Mouse (Mus musculus) midbrain, embryonic 16.5 days (tissue): ENCODE data around the gene Mettl25. TPM values are rescaled to one million over a fixed set of nuclear protein-coding genes. Genes with fewer than 3 reads are reported as not detected.

Experiments used
- ATAC-seq: fragments of 200-750 bp; cut with Nextera tagmentation; 2 replicates; pipeline ENCODE4 v1.8.0; 2017; ENCODE audit warnings: moderate TSS enrichment
- H3K27ac ChIP-seq: fragments of 300-500 bp; sonication (generic); 2 replicates; pipeline ENCODE4 v1.5.1; 2014; ENCODE audit warnings: mild to moderate bottlenecking, low read length, mixed read lengths
- H3K27me3 ChIP-seq: fragments of 300-500 bp; sonication (generic); 2 replicates; pipeline ENCODE4 v1.6.1; 2014; ENCODE audit warnings: low read depth, low read length, mixed read lengths; ENCODE audit not compliant: control insufficient read depth, insufficient read depth
- H3K36me3 ChIP-seq: fragments of 300-500 bp; sonication (generic); 2 replicates; pipeline ENCODE4 v1.6.1; 2014; ENCODE audit warnings: mild to moderate bottlenecking, low read length, moderate library complexity, mixed read lengths; ENCODE audit not compliant: control insufficient read depth, insufficient read depth
- H3K4me1 ChIP-seq: fragments of 300-500 bp; sonication (generic); 2 replicates; pipeline ENCODE4 v1.6.1; 2014; ENCODE audit warnings: mild to moderate bottlenecking, low read length, mixed read lengths; ENCODE audit not compliant: control insufficient read depth, insufficient read depth
- H3K4me2 ChIP-seq: fragments of 300-500 bp; sonication (generic); 2 replicates; pipeline ENCODE4 v1.6.1; 2014; ENCODE audit warnings: mild to moderate bottlenecking, low read length, mixed read lengths
- H3K4me3 ChIP-seq: fragments of 300-500 bp; sonication (generic); 2 replicates; pipeline ENCODE4 v1.5.1; 2014; ENCODE audit warnings: low read depth, mild to moderate bottlenecking, low read length, moderate library complexity, mixed read lengths
- H3K9ac ChIP-seq: fragments of 300-500 bp; sonication (generic); 2 replicates; pipeline ENCODE4 v1.6.1; 2014; ENCODE audit warnings: low read depth, low read length, mixed read lengths
- H3K9me3 ChIP-seq: fragments of 300-500 bp; sonication (generic); replicated peaks from 2 replicates; pipeline ENCODE4 v1.6.1; 2014; ENCODE audit warnings: mild to moderate bottlenecking, low read length, mixed read lengths; ENCODE audit not compliant: control insufficient read depth, poor library complexity, severe bottlenecking
- WGBS: fragments of 180-500 bp; shearing (Covaris S2); extraction: QIAGEN DNeasy Blood & Tissue Kit; methylation state at CpG from one replicate; pipeline ENCODE4 v1.1.7; 2014; 5-methylcytosine and 5-hydroxymethylcytosine counted together
- polyA plus RNA-seq: library from polyadenylated mRNA; unstranded; fragments of >200 nt; fragmentation: Nextera tagmentation; extraction: Ambion mirVana; gene quantifications from 2 replicates; pipeline ENCODE4 v1.2.1, GENCODE M21; 2015

The Mettl25 gene
- polyA plus RNA-seq, 1 experiment from 2014 or later, result 15.5 TPM

DNA sequence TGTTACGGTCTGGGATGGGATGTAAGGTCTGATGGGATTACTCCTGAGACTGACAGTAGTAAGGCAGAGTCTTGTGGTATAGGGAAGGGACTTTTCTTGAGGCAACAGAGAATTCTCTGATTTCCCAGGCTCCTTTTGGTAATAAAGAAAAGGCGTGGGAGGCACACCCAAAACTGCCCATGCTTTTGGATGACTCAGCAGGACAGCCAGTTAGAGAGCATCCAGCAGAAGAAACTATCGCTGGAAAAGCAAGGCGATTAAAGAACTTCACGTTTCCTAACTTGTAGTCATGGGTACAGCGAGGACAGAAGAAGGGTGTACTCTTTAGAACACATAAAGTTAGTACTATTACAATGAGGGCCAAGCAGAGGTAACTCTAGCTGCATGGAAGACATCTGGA lies 39.0 kb downstream of the Mettl25 start:
- no peak for ATAC-seq
- Histone ChIP-seq H3K4me2 (no peak overlapping the region), H3K36me3 (no peaks in the 10 kb centered on the region), H3K9me3 (no peaks in the 10 kb centered on the region), H3K4me1 (no peaks in the 10 kb centered on the region), H3K27ac (no peak overlapping the region), H3K9ac (no peak overlapping the region), H3K4me3 (no peak overlapping the region), H3K27me3 (no peaks in the 10 kb centered on the region)
- 93% methylated on average over 6 of the region's 6 CpGs for WGBS

DNA sequence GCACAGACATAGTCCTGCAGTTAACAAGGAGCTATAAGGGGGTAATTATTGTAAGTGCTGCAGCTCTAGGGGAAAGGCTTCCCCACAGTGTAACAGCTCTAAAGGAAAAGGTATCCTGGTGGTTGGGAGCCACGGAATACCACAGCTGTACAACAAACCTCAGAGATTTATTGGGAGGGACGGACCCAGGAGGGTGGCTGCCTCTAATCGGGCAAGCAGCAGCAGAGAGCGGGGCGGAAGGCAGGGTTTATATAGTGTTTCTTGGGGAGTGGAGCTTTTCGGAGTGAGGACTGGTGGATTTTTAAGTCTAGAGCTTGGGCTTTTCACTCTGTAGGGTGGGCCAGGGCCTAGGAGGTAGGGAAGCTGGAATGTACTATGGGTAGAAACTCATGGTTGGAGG lies 40.0 kb downstream of the Mettl25 start:
- Histone ChIP-seq H3K36me3 (no peaks in the 10 kb centered on the region), H3K9me3 (no peaks in the 10 kb centered on the region), H3K27ac (no peak overlapping the region), H3K4me2 (no peak overlapping the region), H3K27me3 (no peaks in the 10 kb centered on the region), H3K4me1 (no peaks in the 10 kb centered on the region), H3K4me3 (no peak overlapping the region), H3K9ac (no peak overlapping the region)
- ATAC-seq, result no peak
- 85% methylated on average over 6 of the region's 6 CpGs for WGBS

DNA sequence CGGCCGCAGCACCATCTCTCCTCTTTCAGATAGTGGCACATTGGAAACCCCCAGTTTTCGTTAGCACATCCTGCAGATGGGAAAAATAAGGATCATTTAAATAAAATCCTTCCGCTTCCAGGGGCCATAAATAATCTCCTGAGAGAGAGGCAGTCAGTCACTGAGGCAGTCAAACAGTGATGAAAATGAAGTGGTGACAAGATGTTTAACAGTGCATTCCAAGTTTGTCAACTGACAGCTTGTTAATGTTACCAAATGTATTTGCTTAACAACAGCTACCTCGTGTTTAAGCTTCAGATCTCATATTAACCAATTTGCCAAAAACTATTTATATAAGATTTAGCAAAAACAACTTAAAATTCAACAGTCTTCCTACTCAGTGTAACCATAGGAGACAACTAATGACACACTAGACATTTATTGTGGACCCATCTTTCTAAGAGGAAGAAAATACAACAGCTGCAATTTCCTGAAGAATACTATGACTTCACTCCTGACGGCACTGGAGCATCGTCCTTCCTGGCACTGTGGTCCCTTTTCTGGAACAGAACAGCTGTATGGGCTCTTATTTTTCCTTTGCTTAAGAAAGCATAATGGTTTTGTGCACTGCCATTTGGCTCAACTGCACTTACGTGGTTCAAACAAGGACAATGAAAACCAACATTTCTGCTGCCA lies 43.8 kb downstream of the Mettl25 start:
- H3K4me1 ChIP-seq, result no peaks in the 10 kb centered on the region
- no peak overlapping the region for H3K9ac ChIP-seq
- H3K9me3 ChIP-seq, result no peaks in the 10 kb centered on the region
- no peak overlapping the region for H3K4me2 ChIP-seq
- H3K4me3 ChIP-seq, result no peak overlapping the region
- no peak for ATAC-seq
- H3K27ac ChIP-seq, result no peak overlapping the region
- 90% methylated on average over 8 of the region's 8 CpGs for WGBS
- H3K36me3 ChIP-seq, result no peaks in the 10 kb centered on the region
- no peaks in the 10 kb centered on the region for H3K27me3 ChIP-seq

DNA sequence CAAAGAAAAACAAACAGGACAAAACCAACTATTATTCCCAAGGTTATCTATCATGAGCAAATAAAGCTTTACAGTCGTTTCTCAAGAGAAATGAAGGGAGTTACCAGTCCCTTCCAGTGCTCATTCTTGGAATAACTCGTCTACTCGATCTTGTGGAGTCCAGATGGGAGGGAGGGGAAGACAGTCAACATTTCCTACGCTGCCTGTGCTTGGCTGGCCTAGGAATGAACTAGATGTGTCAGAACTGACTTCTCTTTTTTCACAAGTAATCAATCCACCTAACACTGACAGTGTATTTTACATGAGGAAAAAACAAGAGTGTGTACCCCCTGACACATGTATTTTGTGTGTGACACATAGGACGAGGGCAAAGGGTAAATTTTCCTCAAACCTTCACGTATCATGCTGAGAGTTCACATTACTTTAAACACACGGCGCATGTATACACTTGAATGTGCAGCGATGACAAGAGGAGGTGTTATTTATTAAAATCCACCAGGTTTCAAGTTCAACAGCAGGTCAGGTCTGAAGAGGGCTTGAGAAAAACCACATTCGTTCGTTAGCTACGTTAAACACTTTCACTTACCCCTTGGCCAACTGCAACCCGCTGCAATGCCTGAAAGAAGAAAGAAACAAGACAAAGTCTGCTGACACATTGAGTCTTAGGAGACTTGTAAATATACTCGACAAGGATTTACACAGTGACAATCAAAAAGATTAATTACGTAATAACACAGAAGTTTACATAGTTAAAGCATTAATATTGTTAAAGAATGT lies 47.2 kb downstream of the Mettl25 start:
- Histone ChIP-seq H3K4me1 (no peaks in the 10 kb centered on the region), H3K36me3 (peaks cover 2% of the 10 kb centered on the region; the same call in 1 of the 2 replicates), H3K27me3 (no peaks in the 10 kb centered on the region), H3K4me3 (no peak overlapping the region), H3K27ac (no peak overlapping the region), H3K9me3 (no peaks in the 10 kb centered on the region), H3K4me2 (no peak overlapping the region), H3K9ac (no peak overlapping the region)
- no peak for ATAC-seq
- WGBS, result 85% methylated on average over 15 of the region's 15 CpGs

DNA sequence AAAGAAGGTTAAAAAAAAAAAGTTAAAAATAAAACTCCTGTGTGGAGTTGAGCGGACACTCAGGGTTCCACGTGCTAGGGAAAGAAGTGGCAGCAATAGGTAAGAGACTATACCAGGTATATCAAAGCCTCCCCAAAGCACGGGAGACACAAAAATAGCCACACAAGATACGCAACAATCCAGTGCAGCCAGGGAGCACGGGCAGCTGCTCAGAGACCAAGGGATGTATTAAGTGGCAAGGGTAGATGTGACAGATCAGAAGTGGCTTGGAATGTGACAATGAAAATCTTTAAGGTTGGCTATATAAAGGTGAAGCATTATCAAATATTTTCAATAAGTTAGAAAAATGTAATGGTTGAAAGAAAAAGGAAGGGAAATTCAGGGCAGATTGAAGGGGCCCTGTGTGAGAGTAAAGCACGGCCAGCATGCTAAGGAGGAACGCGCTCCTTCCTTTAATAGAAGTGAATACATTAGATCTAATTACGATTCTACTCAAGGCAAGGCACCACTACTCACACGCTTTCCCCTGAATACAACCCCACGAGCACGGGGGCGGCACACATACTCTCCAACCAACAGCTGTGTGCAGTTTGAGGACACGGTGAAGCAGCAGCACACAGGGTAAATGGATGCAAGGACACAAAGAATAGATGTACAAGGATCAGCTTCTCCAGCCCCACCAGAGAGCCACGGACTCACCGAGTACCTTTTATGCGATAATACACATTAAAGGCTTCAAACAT lies 52.3 kb downstream of the Mettl25 start:
- Histone ChIP-seq H3K4me2 (no peak overlapping the region), H3K36me3 (peaks cover 2% of the 10 kb centered on the region; the same call in 1 of the 2 replicates), H3K27ac (peak overlapping the region; percentile 48; the same call in 1 of the 2 replicates), H3K9me3 (no peaks in the 10 kb centered on the region), H3K9ac (no peak overlapping the region), H3K4me3 (no peak overlapping the region), H3K27me3 (no peaks in the 10 kb centered on the region), H3K4me1 (no peaks in the 10 kb centered on the region)
- ATAC-seq, result peak; percentile 94
- WGBS, result 52% methylated on average over 17 of the region's 17 CpGs

DNA sequence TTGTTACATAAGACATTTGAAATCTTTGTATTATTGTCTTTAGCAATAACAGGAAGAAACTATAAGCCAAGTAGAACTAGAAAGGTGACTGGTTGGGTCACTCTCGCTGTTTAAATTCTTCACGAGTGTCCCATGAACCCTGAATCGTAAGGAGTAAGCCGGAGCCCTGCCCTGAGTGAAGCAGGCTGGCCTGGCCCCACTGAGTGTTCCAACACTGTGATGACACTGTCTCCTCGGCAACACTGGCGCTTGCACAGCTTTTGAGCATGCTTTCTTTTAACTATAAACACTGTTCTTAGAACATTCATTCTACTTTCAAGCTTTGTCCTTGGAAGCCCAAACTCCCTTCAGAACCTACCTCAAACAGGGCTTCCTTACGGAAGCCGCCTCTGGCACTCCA lies 57.4 kb downstream of the Mettl25 start:
- Histone ChIP-seq H3K36me3 (no peaks in the 10 kb centered on the region), H3K27ac (no peak overlapping the region), H3K4me1 (no peaks in the 10 kb centered on the region), H3K9ac (no peak overlapping the region), H3K9me3 (no peaks in the 10 kb centered on the region), H3K4me3 (no peak overlapping the region), H3K4me2 (no peak overlapping the region), H3K27me3 (no peaks in the 10 kb centered on the region)
- no peak for ATAC-seq
- whole genome bisulfite sequencing, result 77% methylated on average over 8 of the region's 8 CpGs

DNA sequence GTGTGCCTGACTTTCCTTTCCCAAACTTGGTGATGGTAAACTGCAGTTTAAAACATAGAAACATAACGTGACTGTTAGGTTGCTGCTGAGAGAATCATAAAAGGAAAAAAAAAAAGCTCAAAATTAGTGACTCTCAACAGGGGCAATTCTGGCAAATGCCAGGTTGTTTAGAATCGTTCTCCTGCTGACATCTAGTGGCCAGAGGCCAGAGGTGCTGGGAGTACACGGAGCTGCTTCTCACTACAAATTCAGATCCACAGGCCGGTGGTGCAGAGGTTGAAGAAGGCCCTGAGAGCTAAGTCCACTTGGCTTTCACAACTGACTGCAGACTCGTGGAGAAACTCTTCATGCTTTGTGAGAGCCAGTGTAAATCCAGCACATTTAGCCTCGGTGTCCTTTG lies 66.8 kb downstream of the Mettl25 start:
- 12% methylated on average over 6 of the region's 6 CpGs for WGBS
- H3K4me3 ChIP-seq, result no peak overlapping the region
- ATAC-seq, result peak; percentile 86; the same call in 1 of the 2 replicates
- no peaks in the 10 kb centered on the region for H3K9me3 ChIP-seq
- no peaks in the 10 kb centered on the region for H3K27me3 ChIP-seq
- H3K36me3 ChIP-seq, result no peaks in the 10 kb centered on the region
- no peak overlapping the region for H3K27ac ChIP-seq
- no peak overlapping the region for H3K9ac ChIP-seq
- H3K4me1 ChIP-seq, result no peaks in the 10 kb centered on the region
- no peak overlapping the region for H3K4me2 ChIP-seq

DNA sequence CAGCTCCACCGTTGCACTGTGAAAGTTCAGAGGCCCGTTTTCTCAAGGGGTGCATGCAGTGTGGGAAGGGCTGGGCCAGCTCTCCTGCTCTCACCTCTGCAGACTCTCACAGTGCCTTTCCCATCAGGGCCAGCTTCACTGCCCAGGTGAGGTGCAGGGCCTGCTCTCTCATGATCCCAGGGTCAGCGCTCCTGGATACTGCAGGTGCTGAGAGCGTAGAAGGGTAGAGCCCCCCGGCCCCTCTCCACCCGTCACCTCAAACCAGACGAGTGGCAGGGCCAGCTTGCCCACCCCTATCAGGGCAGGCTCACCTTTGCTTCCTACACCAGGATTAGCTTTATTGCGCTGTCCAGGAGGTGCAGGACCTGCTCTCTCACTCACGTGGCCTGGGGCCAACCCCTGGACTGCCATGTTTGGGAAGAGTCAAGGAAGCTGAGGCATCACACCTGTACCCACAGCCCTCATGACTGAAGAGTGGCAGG lies 68.3 kb downstream of the Mettl25 start:
- no peak overlapping the region for H3K27ac ChIP-seq
- ATAC-seq, result peak; percentile 50; the same call in 1 of the 2 replicates
- H3K9me3 ChIP-seq, result no peaks in the 10 kb centered on the region
- no peak overlapping the region for H3K4me3 ChIP-seq
- no peaks in the 10 kb centered on the region for H3K4me1 ChIP-seq
- no peak overlapping the region for H3K4me2 ChIP-seq
- H3K27me3 ChIP-seq, result no peaks in the 10 kb centered on the region
- H3K9ac ChIP-seq, result no peak overlapping the region
- WGBS, result 90% methylated on average over 9 of the region's 9 CpGs
- no peaks in the 10 kb centered on the region for H3K36me3 ChIP-seq
